Comparison of ENCODE assay signal across 28 mouse cellular contexts in genomic region chr1:135087414-135087813, GRCm38 (mm10). TPM values are rescaled to one million over a fixed set of nuclear protein-coding genes. Genes with fewer than 3 reads are reported as not detected.
DNase-seq lines count a peak whose midpoint lies in the region; ATAC-seq and TF ChIP-seq lines count a peak whose summit lies in the region.
"Had no signal": no experiment of that assay in that cellular context is flagged by ENCODE, and none has a peak within 500 bp of the region (broad histone marks: within the 10 kb centered on the region; RNA-seq: fewer than 3 reads in every experiment).

No protein-coding gene starts in this region.

- no peak for DNase-seq in forebrain, postnatal 0 days
- peak; percentile 37 for DNase-seq in brain, adult 2 months (ENCODE audit: low read depth, low spot score)
- DNase-seq in layer of hippocampus, adult 9-10 months (ENCODE audit: low spot score) = peak; percentile 51
- peak; percentile 56 to 59 for DNase-seq in layer of hippocampus, postnatal 36 days
- DNase-seq in right cerebral cortex, postnatal 36 days (ENCODE audit: low spot score in 2 of 2) = no peak
- no peak for DNase-seq in adipocyte (ENCODE audit: low spot score)
- DNase-seq: adrenal gland, postnatal 10 days; adrenal gland, postnatal 36 days; cerebellum, adult 11 months; cerebellum, adult 2 months; cerebellum, adult 9-11 months; cerebellum, postnatal 25 days; gastrocnemius, postnatal 14 days; heart, adult 18-20 months; heart, postnatal 10 days; heart, postnatal 4 days had no signal

- no peak for TF ChIP-seq CTCF in forebrain, postnatal 0 days (IDR thresholded peaks at IDR 0.05; ENCODE audit: low read depth)

- H3K27ac ChIP-seq in forebrain, postnatal 0 days (ENCODE audit: low read depth, low read length) = no peak overlapping the region
- no peak overlapping the region for H3K27ac ChIP-seq in forebrain, embryonic 15.5 days (replicated peaks)
- H3K27ac ChIP-seq: embryonic facial prominence, embryonic 10.5 days; embryonic facial prominence, embryonic 13.5 days; forebrain, embryonic 12.5 days; gastrocnemius, adult 2 months; heart, embryonic 15.5 days; hindbrain, embryonic 14.5 days; hindbrain, postnatal 0 days had no signal

- no peaks in the 10 kb centered on the region for H3K9me3 ChIP-seq in forebrain, postnatal 0 days (ENCODE audit: low read length)
- H3K9me3 ChIP-seq in forebrain, embryonic 15.5 days = no peaks in the 10 kb centered on the region
- H3K9me3 ChIP-seq: embryonic facial prominence, embryonic 10.5 days; embryonic facial prominence, embryonic 13.5 days; forebrain, embryonic 12.5 days; heart, embryonic 12.5 days; heart, embryonic 15.5 days had no signal

- peak; percentile 54 for ATAC-seq in forebrain, postnatal 0 days
- ATAC-seq in forebrain, embryonic 15.5 days (replicated peaks) = no peak
- ATAC-seq: activated CD4-positive, CD25-positive, alpha-beta regulatory T cell, adult 4 months; forebrain, embryonic 16.5 days; hindbrain, postnatal 0 days had no signal

- no peak overlapping the region for H3K4me3 ChIP-seq in forebrain, postnatal 0 days (ENCODE audit: low read depth, low read length)
- H3K4me3 ChIP-seq in forebrain, embryonic 15.5 days = no peak overlapping the region
- H3K4me3 ChIP-seq: embryonic facial prominence, embryonic 10.5 days; embryonic facial prominence, embryonic 13.5 days; erythroblast, embryonic 14.5 days; forebrain, embryonic 12.5 days; gastrocnemius, adult 2 months; heart, embryonic 12.5 days; heart, embryonic 15.5 days had no signal

- no peaks in the 10 kb centered on the region for H3K4me1 ChIP-seq in forebrain, postnatal 0 days (ENCODE audit: insufficient read depth)
- peaks cover 7% of the 10 kb centered on the region; the same call in 1 of the 2 replicates for H3K4me1 ChIP-seq in forebrain, embryonic 15.5 days

- no peaks in the 10 kb centered on the region for H3K36me3 ChIP-seq in forebrain, postnatal 0 days (ENCODE audit: insufficient read depth)
- no peaks in the 10 kb centered on the region for H3K36me3 ChIP-seq in forebrain, embryonic 15.5 days
- H3K36me3 ChIP-seq: embryonic facial prominence, embryonic 10.5 days; embryonic facial prominence, embryonic 13.5 days; forebrain, embryonic 12.5 days; heart, embryonic 12.5 days; heart, embryonic 15.5 days had no signal

- H3K4me2 ChIP-seq in forebrain, postnatal 0 days (ENCODE audit: low read depth) = no peak overlapping the region
- no peak overlapping the region for H3K4me2 ChIP-seq in forebrain, embryonic 15.5 days (replicated peaks)
- H3K4me2 ChIP-seq: embryonic facial prominence, embryonic 13.5 days; forebrain, embryonic 12.5 days; heart, embryonic 12.5 days; heart, embryonic 15.5 days; hindbrain, embryonic 14.5 days had no signal

- no peaks in the 10 kb centered on the region for H3K27me3 ChIP-seq in forebrain, postnatal 0 days (ENCODE audit: insufficient read depth, low read length)
- H3K27me3 ChIP-seq in forebrain, embryonic 15.5 days = peaks cover 14% of the 10 kb centered on the region; the same call in 1 of the 2 replicates

- 53% methylated on average over 1 of the region's 1 CpGs for WGBS in forebrain, postnatal 0 days
- 69% methylated on average over 1 of the region's 1 CpGs for WGBS in forebrain, embryonic 15.5 days

- H3K9ac ChIP-seq in forebrain, postnatal 0 days = no peak overlapping the region
- H3K9ac ChIP-seq in forebrain, embryonic 15.5 days (replicated peaks) = no peak overlapping the region
- H3K9ac ChIP-seq: embryonic facial prominence, embryonic 13.5 days; forebrain, embryonic 12.5 days; heart, embryonic 12.5 days; heart, embryonic 15.5 days; hindbrain, embryonic 14.5 days had no signal

RNA-seq across cellular contexts. Expression of gene Lgr6, which starts 17.7 kb away (rescaled TPM):
- total RNA-seq in forebrain, postnatal 0 days (2014; rRNA removed) = 1.8 and 2.8 TPM in 2 replicates
- 1.1 and 1.6 TPM in 2 replicates for polyA plus RNA-seq in forebrain, postnatal 0 days (2015; fragmentation: Nextera tagmentation; extraction: Ambion mirVana)
- 0.41 and 0.61 TPM in 2 replicates for polyA plus RNA-seq in forebrain, embryonic 15.5 days (2015; fragmentation: Nextera tagmentation; extraction: Ambion mirVana)
- total RNA-seq in layer of hippocampus, postnatal 36 days (2021) = 1 to 10 TPM; 1.7 to 1.8 TPM
- polyA plus RNA-seq: activated CD4-positive, CD25-positive, alpha-beta regulatory T cell, adult 4 months; erythroblast, embryonic 14.5 days had no signal

RNA-seq across cellular contexts. Expression of gene Ptpn7, which starts 45.1 kb away (rescaled TPM):
- 0.10 and 0.31 TPM in 2 replicates for total RNA-seq in forebrain, postnatal 0 days (2014; rRNA removed)
- polyA plus RNA-seq in forebrain, postnatal 0 days (2015; fragmentation: Nextera tagmentation; extraction: Ambion mirVana) = 0.12 and 0.15 TPM in 2 replicates
- polyA plus RNA-seq in forebrain, embryonic 15.5 days (2015; fragmentation: Nextera tagmentation; extraction: Ambion mirVana) = 0.23 and 0.24 TPM in 2 replicates
- not detected for total RNA-seq in layer of hippocampus, postnatal 36 days (2021)

RNA-seq across cellular contexts. Expression of gene Arl8a, which starts 59.2 kb away (rescaled TPM):
- 315 and 344 TPM in 2 replicates for total RNA-seq in forebrain, postnatal 0 days (2014; rRNA removed)
- polyA plus RNA-seq in forebrain, postnatal 0 days (2015; fragmentation: Nextera tagmentation; extraction: Ambion mirVana) = 428 and 457 TPM in 2 replicates
- 301 and 307 TPM in 2 replicates for polyA plus RNA-seq in forebrain, embryonic 15.5 days (2015; fragmentation: Nextera tagmentation; extraction: Ambion mirVana)
- 100 to 1,000 TPM; 251 to 253 TPM for total RNA-seq in layer of hippocampus, postnatal 36 days (2021)

Comparison
In these comparisons a context has a peak if more than half of its experiments do, and no peak if none do; other contexts are left out.
1. DNase-seq: peak in brain, adult 2 months (single experiment), layer of hippocampus, adult 9-10 months (single experiment) and layer of hippocampus, postnatal 36 days (2 of 2); none in forebrain, postnatal 0 days (single experiment), right cerebral cortex, postnatal 36 days (0 of 2) and adipocyte (single experiment).